Mouse (Mus musculus) spleen, adult 18-20 months (tissue): ENCODE results near the gene Crygc.
A peak's percentile ranks its signal among the peaks of the same experiment; 100 is the strongest.

Experiments
- DNase-seq, 2 experiments: peaks; one replicate each; pipeline ENCODE4 v3.0.0; 2022; ENCODE audit warnings: mixed read lengths in 2 of 2

Gene Crygc

DNA sequence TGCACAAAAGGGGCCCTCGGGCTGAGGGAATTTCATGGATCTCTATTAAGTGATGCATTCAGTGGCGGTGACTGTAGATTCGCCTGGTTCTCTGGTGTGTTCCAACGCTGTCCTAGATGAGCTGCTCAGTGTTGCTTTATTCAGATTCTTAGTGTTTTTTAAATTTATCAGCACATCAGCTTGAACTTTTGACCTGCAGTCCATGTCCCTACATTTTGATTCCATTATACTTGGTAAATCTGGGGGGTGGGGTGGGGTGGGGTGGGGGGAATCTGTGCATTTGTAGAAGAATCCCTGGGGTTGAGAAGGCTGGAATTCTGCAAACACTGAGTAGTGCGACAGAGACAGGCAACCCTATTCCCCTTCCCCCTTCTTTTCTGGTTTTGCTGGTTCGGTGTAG lies at the start of gene Crygc:
Gene Crygc, minus strand, starts transcription at position 101 of the 400 bp plus-strand sequence.
- no peak for DNase-seq

DNA sequence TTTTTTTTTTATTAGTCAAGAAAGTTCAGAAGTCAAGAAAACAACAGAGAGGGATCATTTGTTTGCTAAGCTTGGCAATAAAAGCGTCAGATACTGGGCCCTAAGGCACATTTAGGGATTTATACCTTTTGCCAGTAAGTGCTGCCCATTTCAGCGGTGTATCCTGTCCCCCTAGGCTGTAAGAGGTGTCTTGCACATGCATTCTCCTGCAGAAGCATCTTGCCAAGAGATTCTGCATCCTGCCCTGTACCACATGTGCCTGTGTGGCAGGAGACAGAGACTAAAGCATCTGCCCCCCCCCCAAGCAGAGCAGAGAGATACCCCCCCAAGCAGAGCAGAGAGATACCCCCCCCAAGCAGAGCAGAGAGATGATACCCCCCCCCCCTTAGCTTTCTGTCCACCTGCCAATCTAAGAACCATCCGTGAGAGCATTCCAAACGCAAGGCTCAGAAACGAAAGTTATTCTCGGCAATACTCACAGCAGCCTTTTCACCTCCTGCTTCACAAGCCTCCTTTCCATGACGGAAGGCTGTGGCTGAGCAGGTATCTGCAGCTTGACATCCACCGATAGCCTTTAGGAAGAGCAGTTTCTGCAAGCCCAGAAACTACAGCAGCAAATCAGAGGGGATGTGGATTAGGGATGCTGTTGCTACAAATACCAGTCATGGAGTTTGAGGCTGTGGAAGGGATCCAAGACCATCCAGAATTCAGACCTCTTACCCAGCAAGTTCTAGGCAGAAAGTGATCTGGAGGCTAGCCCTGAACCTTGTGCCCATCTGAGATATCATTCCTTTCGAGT lies 49.3 kb upstream of the Crygc start, which contains the start of gene D630023F18Rik:
Gene D630023F18Rik, minus strand, starts transcription at position 641 of the 799 bp plus-strand sequence.
- no peak for DNase-seq

DNA sequence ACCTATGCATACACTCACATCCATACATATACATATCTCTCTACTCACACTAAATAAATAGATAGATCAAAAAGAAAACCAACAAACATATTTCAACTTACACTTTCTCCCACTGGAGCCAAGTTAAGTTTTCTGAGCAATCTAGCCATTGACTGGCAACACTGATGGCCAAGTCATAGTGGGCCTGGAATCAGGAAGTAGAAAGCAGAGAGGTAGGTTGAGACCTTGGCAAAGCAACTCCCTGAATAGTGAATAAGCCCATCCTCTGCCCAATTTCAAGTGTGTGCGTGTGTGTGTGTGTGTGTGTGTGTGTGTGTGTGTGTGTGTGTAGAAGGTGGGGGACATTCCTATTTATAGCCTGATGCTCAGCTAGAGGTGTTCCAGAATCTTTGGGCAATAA lies 45.9 kb upstream of the Crygc start, which contains the start of gene Gm28845:
Gene Gm28845, minus strand, starts transcription at position 121 of the 400 bp plus-strand sequence.
- no peak for DNase-seq

- DNase-seq, result no peak
Observed at GRCm38 (mm10) chr1:65118150-65118913, 44.8 kb upstream of the Crygc start.

GRCm38 (mm10) chr1:65113536-65114172 lies 40.2 kb upstream of the Crygc start:
- DNase-seq, result no peak

DNA sequence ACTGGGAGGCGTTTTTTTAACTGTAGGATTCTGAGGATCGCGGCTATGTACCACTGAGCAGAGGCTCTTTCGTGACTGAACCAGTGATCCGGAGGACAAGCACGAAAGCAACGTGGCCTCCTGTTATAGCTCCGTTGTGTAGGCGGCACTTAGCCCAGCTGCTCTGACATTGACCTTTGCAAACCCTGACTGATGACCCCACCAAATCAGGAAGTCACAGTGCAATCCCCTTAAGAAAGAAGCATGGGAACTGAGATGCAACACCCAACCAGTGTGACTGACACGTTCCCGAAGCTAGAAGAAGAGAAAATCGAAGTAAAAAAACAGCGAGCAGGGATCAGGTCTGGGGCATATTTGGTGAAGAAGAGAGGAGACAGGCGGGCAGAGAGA lies 39.3 kb upstream of the Crygc start:
- no peak for DNase-seq

- peak in 1 of 2 experiments; percentile 42 for DNase-seq
Observed at GRCm38 (mm10) chr1:65112031-65112806, 38.7 kb upstream of the Crygc start.

GRCm38 (mm10) chr1:65109756-65110435 lies 36.4 kb upstream of the Crygc start:
- DNase-seq, result no peak

GRCm38 (mm10) chr1:65109196-65109595 lies 35.7 kb upstream of the Crygc start:
- no peak for DNase-seq

DNA sequence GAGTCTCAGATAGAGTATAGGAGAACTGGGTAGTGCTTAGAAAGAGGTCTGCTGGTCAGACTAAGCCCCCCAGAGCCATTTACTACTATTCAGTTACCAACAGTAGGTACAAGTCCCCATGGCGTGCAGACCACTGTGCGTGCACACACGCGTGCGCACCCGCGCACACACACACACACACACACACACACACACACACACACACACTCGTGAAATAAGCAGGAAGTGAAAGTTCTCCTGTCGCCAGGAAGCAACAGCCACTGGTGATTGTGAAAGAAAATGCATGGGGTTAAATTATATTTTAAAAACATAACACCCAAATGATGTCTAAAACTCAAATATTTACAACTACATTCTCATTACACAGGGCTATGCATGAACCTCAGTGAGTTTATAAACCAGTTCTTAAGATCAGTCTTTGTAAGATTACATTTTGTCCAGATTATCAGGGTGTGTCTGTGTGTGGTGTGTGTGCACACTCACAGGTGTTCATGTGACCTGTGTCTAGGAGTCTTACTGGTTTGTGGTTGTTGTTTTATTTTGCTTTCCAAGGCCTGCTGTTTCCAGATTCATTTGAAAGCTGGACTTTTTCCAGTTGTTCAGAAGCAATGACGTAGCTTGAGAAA lies 34.3 kb upstream of the Crygc start:
- DNase-seq, result no peak

DNA sequence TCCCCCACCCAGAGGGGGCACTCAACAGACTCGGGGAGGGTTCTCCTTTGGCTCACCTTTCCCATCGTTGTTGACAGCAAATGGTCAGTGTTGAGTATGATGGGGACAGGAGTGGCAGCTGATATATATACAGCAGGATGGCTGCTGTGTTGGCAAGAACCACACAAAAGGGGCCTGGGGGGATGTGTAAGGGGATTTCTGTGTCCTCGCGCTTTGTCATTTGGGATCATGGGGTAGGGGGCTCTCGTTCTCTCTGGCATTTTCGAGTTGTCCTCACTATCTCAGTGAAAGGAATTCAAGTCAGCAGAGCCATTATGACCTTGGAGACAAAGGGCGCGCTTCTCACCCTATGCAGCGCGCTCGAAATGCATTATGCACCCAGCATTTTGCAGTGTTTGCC lies 29.8 kb upstream of the Crygc start, which contains the start of gene Cryga:
Gene Cryga, minus strand, starts transcription at position 101 of the 400 bp plus-strand sequence.
- no peak for DNase-seq

DNA sequence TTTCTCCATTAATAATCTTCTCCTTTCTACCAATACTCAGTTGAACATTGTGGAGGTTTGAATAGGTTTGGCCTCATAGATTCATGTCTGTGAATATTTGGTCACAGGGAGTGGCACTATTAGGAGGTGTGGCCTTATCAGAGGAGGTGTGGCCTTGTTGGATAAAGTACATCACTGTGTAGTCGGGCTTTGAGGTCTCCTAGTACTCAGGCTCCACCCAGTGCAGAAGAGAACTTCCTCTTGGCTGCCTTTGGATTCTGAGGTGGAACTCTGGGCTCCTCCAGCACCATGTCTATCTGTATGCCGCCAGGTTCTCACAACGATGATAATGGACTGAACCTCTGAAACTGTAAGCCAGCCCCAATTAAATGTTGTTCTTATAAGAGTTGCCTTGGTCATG lies 23.5 kb upstream of the Crygc start:
- DNase-seq, result no peak

DNA sequence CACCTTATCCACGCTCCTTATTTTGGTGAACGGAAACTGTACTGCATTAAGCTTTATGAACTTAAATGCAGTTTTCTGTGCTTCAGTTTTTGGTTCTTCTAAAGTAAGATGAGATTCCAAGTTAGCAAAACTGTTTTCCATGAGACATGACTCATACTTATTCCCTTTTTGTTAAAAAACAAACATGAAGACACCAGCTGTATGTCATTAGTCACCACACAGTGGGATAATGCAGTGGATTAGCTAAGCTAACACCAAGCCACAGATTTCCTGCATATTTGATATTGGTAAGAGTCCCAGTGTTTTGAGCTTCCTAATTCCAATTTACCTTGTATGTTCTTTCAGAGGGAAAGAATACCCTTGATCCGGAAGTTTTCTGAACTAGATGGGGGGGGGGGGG lies 18.1 kb upstream of the Crygc start:
- no peak for DNase-seq

DNA sequence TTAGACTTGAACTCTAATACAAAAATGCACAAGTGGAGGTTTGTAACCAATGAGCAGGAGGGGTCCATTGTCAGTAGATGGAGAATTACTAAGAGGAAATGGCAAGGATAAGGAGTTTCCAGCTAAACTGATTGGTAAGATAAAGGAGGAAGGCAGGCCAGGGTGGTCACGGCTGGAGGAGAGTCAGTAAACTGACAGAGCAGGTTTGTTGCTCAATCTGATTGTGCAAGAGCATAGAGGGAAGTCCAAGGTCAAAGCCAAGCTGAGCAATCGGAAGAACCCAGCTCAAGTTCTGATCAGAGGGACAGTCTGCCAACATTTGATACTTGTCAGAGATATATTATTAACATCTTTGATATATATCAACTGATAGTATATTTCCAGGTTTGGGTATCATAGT lies 16.9 kb upstream of the Crygc start:
- DNase-seq, result no peak

DNA sequence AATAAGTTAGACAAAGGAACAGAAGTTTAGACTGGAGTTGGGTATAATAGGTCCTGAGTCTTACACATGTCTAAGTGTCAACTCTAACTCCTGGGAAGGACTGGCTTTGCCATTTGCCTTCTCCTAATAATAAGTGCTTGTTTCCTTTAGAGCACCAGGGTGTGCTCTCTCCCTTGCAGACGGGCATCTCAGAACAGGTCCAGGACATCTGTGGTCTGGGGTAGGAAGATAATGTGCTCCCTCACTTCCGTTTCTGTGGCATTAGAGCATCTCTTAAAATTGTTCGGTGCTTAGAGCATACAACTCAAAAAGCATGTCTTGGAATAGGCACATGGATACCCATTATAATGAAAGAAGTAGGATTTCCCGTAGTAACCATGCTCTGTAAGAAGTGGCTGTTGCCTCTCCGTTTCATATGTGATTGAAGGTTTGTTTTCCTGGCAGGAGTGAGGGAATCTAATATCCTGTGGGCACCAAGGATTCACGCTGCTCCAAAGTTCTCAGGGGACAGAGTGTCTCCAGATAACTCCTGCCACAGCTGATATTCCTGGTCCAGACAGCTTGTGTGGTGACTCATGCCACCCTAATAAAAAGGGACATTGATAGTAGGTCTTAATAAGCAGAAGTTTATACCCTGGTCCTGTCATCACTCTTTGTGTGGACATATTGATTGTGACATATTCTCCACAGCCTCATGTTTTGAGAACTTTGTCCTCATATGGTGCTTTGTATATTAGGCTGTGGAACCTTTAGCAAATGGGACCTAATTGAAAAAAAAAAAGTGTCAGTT lies 15.3 kb upstream of the Crygc start:
- no peak for DNase-seq

DNA sequence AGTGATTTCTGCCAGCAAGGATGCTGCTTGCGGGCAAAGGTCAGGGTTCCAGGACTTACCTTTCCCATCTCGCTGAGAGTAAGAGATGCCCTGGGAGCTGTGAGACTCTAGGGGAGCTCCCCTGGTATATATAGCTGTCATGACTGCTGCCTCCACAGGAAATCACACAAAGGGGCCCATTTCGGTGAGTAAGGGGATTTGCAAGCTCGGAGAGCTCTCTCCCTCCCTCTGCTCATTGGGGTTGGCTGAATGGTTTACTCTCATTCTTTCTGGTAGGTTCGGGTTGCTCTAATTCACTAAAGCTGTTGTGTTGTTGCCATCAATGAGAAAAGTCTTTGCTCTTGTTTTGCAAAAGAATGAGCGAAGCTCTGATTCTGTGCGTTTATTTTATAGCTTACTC lies 8.7 kb upstream of the Crygc start, which contains the start of gene Crygb:
Gene Crygb, minus strand, starts transcription at position 101 of the 400 bp plus-strand sequence.
- DNase-seq, result no peak

- no peak for DNase-seq
Observed at GRCm38 (mm10) chr1:65075607-65076006, 2.1 kb upstream of the Crygc start.

DNA sequence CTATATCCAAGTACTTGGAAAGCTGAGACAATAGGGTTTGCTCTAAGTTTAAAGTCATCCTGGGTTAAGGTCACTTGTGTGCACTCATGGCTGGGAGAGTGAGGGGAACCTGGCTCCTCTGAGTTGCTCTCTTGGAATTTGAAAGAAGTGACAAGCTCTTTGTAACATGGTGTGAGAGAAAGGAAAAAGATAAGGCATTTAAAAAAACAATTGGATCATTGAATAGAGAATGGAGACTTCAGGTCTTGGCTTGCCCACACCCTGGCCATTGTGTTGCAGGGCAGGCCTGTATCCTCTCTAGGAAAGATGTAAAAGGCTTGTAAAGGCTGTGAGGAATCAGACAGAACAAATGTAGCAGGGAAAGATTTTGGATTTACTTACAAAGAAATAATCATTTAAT lies 5.6 kb downstream of the Crygc start:
- DNase-seq, result no peak

- DNase-seq, result no peak
Observed at GRCm38 (mm10) chr1:65064201-65064600, 9.3 kb downstream of the Crygc start.

- DNase-seq, result no peak
Observed at GRCm38 (mm10) chr1:65063352-65063751, 10.1 kb downstream of the Crygc start, which contains the start of gene Crygd. TSS of gene Crygd (minus strand) at chr1:65063452.
